Mouse (Mus musculus): ENCODE data around the gene Fhod1.
"Not testable (repeated sequence)": the region's sequence is repeated elsewhere in the genome, so short reads cannot be mapped to it uniquely, and the experiment has no call there.

Fhod1 gene

GRCm38 (mm10) chr8:105295256-105295655 lies 52.5 kb downstream of the Fhod1 start:
- no peak for DNase-seq (ENCODE audit: low spot score)

GRCm38 (mm10) chr8:105294776-105295175 lies 53.0 kb downstream of the Fhod1 start:
- no peak for DNase-seq (ENCODE audit: low spot score)

- no peak for DNase-seq (ENCODE audit: low spot score)
These were observed 54.3 kb downstream of the Fhod1 start for GRCm38 (mm10) chr8:105293405-105293804.

GRCm38 (mm10) chr8:105292471-105292870 lies 55.3 kb downstream of the Fhod1 start:
- DNase-seq (ENCODE audit: low spot score), result no peak

GRCm38 (mm10) chr8:105291802-105292201 lies 56.0 kb downstream of the Fhod1 start:
- not testable (repeated sequence) for DNase-seq (ENCODE audit: low spot score)

- not testable (repeated sequence) for DNase-seq (ENCODE audit: low spot score)
These were observed 56.4 kb downstream of the Fhod1 start for GRCm38 (mm10) chr8:105291364-105291763.

- DNase-seq (ENCODE audit: low spot score), result peak; percentile 90
These were observed 57.0 kb downstream of the Fhod1 start for GRCm38 (mm10) chr8:105290554-105291314.

GRCm38 (mm10) chr8:105289805-105290460 lies 57.8 kb downstream of the Fhod1 start, which contains the start of gene 4931428F04Rik:
TSS of gene 4931428F04Rik (minus strand) at chr8:105289864.
- DNase-seq (ENCODE audit: low spot score), result no peak

- peak; percentile 78 for DNase-seq (ENCODE audit: low spot score)
These were observed 58.6 kb downstream of the Fhod1 start for GRCm38 (mm10) chr8:105288958-105289732.

- DNase-seq (ENCODE audit: low spot score), result no peak
These were observed 59.5 kb downstream of the Fhod1 start for GRCm38 (mm10) chr8:105288231-105288630.

GRCm38 (mm10) chr8:105286907-105287306 lies 60.8 kb downstream of the Fhod1 start:
- DNase-seq (ENCODE audit: low spot score), result no peak

GRCm38 (mm10) chr8:105285514-105285913 lies 62.2 kb downstream of the Fhod1 start:
- no peak for DNase-seq (ENCODE audit: low spot score)

GRCm38 (mm10) chr8:105283074-105283473 lies 64.7 kb downstream of the Fhod1 start:
- DNase-seq (ENCODE audit: low spot score), result no peak

- DNase-seq (ENCODE audit: low spot score), result no peak
These were observed 65.5 kb downstream of the Fhod1 start for GRCm38 (mm10) chr8:105282239-105282638.

GRCm38 (mm10) chr8:105281821-105282220 lies 65.9 kb downstream of the Fhod1 start:
- no peak for DNase-seq (ENCODE audit: low spot score)

- no peak for DNase-seq (ENCODE audit: low spot score)
These were observed 67.2 kb downstream of the Fhod1 start for GRCm38 (mm10) chr8:105280567-105280966.
